Mouse (Mus musculus): ENCODE measurements around the gene Tspan9. TPM values are rescaled to one million over a fixed set of nuclear protein-coding genes. Genes with fewer than 3 reads are reported as not detected.

Gene Tspan9
- polyA plus RNA-seq, 1 experiment from 2014 or later: 71.7 TPM

- Histone ChIP-seq H3K9ac (replicated peaks; ENCODE audit: low read length) (no peak overlapping the region), H3K27ac (replicated peaks; ENCODE audit: low read depth, low read length) (no peak overlapping the region), H3K4me2 (ENCODE audit: low read depth, low read length) (no peak overlapping the region), H3K9me3 (replicated peaks; ENCODE audit: control insufficient read depth, low read length) (no peaks in the 10 kb centered on the region), H3K4me1 (ENCODE audit: control insufficient read depth, insufficient read depth, low read length) (no peaks in the 10 kb centered on the region), H3K27me3 (ENCODE audit: control insufficient read depth, insufficient read depth, low read length) (no peaks in the 10 kb centered on the region), H3K4me3 (ENCODE audit: low read depth, low read length) (no peak overlapping the region), H3K36me3 (replicated peaks; ENCODE audit: control insufficient read depth, insufficient read depth, low read depth, low read length) (no peaks in the 10 kb centered on the region)
- no peak for DNase-seq (ENCODE audit: low spot score)
- ATAC-seq (replicated peaks; ENCODE audit: insufficient number of reproducible peaks, low FRiP score, low TSS enrichment, low read depth): no peak
- 92% methylated on average over 14 of the region's 14 CpGs for WGBS
Observed at GRCm38 (mm10) chr6:127987374-127987773, 156.0 kb downstream of the Tspan9 start.

GRCm38 (mm10) chr6:127986357-127986756 lies 157.0 kb downstream of the Tspan9 start:
- no peak overlapping the region for H3K9ac ChIP-seq (replicated peaks; ENCODE audit: low read length)
- no peak overlapping the region for H3K4me2 ChIP-seq (ENCODE audit: low read depth, low read length)
- no peaks in the 10 kb centered on the region for H3K27me3 ChIP-seq (ENCODE audit: control insufficient read depth, insufficient read depth, low read length)
- 44% methylated on average over 9 of the region's 9 CpGs for WGBS
- H3K27ac ChIP-seq (replicated peaks; ENCODE audit: low read depth, low read length): no peak overlapping the region
- H3K36me3 ChIP-seq (replicated peaks; ENCODE audit: control insufficient read depth, insufficient read depth, low read depth, low read length): no peaks in the 10 kb centered on the region
- H3K4me1 ChIP-seq (ENCODE audit: control insufficient read depth, insufficient read depth, low read length): no peaks in the 10 kb centered on the region
- no peak for ATAC-seq (replicated peaks; ENCODE audit: insufficient number of reproducible peaks, low FRiP score, low TSS enrichment, low read depth)
- H3K9me3 ChIP-seq (replicated peaks; ENCODE audit: control insufficient read depth, low read length): no peaks in the 10 kb centered on the region
- no peak overlapping the region for H3K4me3 ChIP-seq (ENCODE audit: low read depth, low read length)
- no peak for DNase-seq (ENCODE audit: low spot score)

- Histone ChIP-seq H3K27ac (replicated peaks; ENCODE audit: low read depth, low read length) (no peak overlapping the region), H3K4me2 (ENCODE audit: low read depth, low read length) (no peak overlapping the region), H3K36me3 (replicated peaks; ENCODE audit: control insufficient read depth, insufficient read depth, low read depth, low read length) (no peaks in the 10 kb centered on the region), H3K9ac (replicated peaks; ENCODE audit: low read length) (no peak overlapping the region), H3K9me3 (replicated peaks; ENCODE audit: control insufficient read depth, low read length) (no peaks in the 10 kb centered on the region), H3K27me3 (ENCODE audit: control insufficient read depth, insufficient read depth, low read length) (no peaks in the 10 kb centered on the region), H3K4me1 (ENCODE audit: control insufficient read depth, insufficient read depth, low read length) (no peaks in the 10 kb centered on the region), H3K4me3 (ENCODE audit: low read depth, low read length) (no peak overlapping the region)
- ATAC-seq (replicated peaks; ENCODE audit: insufficient number of reproducible peaks, low FRiP score, low TSS enrichment, low read depth) (no peak), DNase-seq (ENCODE audit: low spot score) (no peak)
- 66% methylated on average over 8 of the region's 8 CpGs for WGBS
Observed at GRCm38 (mm10) chr6:127981176-127981575, 162.2 kb downstream of the Tspan9 start.

GRCm38 (mm10) chr6:127980381-127981045 lies 162.9 kb downstream of the Tspan9 start:
- Histone ChIP-seq H3K4me1 (ENCODE audit: control insufficient read depth, insufficient read depth, low read length) (no peaks in the 10 kb centered on the region), H3K27ac (replicated peaks; ENCODE audit: low read depth, low read length) (no peak overlapping the region), H3K27me3 (ENCODE audit: control insufficient read depth, insufficient read depth, low read length) (no peaks in the 10 kb centered on the region), H3K4me3 (ENCODE audit: low read depth, low read length) (no peak overlapping the region), H3K36me3 (replicated peaks; ENCODE audit: control insufficient read depth, insufficient read depth, low read depth, low read length) (no peaks in the 10 kb centered on the region), H3K4me2 (ENCODE audit: low read depth, low read length) (no peak overlapping the region), H3K9me3 (replicated peaks; ENCODE audit: control insufficient read depth, low read length) (no peaks in the 10 kb centered on the region), H3K9ac (replicated peaks; ENCODE audit: low read length) (no peak overlapping the region)
- DNase-seq (ENCODE audit: low spot score) (no peak), ATAC-seq (replicated peaks; ENCODE audit: insufficient number of reproducible peaks, low FRiP score, low TSS enrichment, low read depth) (no peak)
- WGBS: 69% methylated on average over 11 of the region's 11 CpGs

- no peak overlapping the region for H3K4me2 ChIP-seq (ENCODE audit: low read depth, low read length)
- H3K4me1 ChIP-seq (ENCODE audit: control insufficient read depth, insufficient read depth, low read length): no peaks in the 10 kb centered on the region
- no peaks in the 10 kb centered on the region for H3K36me3 ChIP-seq (replicated peaks; ENCODE audit: control insufficient read depth, insufficient read depth, low read depth, low read length)
- no peaks in the 10 kb centered on the region for H3K9me3 ChIP-seq (replicated peaks; ENCODE audit: control insufficient read depth, low read length)
- DNase-seq (ENCODE audit: low spot score): no peak
- H3K27ac ChIP-seq (replicated peaks; ENCODE audit: low read depth, low read length): no peak overlapping the region
- H3K4me3 ChIP-seq (ENCODE audit: low read depth, low read length): no peak overlapping the region
- WGBS: 93% methylated on average over 5 of the region's 5 CpGs
- no peaks in the 10 kb centered on the region for H3K27me3 ChIP-seq (ENCODE audit: control insufficient read depth, insufficient read depth, low read length)
- no peak overlapping the region for H3K9ac ChIP-seq (replicated peaks; ENCODE audit: low read length)
- ATAC-seq (replicated peaks; ENCODE audit: insufficient number of reproducible peaks, low FRiP score, low TSS enrichment, low read depth): no peak
Observed at GRCm38 (mm10) chr6:127979831-127980230, 163.6 kb downstream of the Tspan9 start.

- H3K4me2 ChIP-seq (ENCODE audit: low read depth, low read length): no peak overlapping the region
Observed at GRCm38 (mm10) chr6:127978941-127979340, 164.5 kb downstream of the Tspan9 start.

GRCm38 (mm10) chr6:127976695-127977094 lies 166.7 kb downstream of the Tspan9 start:
- Histone ChIP-seq H3K9me3 (replicated peaks; ENCODE audit: control insufficient read depth, low read length) (no peaks in the 10 kb centered on the region), H3K27me3 (ENCODE audit: control insufficient read depth, insufficient read depth, low read length) (no peaks in the 10 kb centered on the region), H3K36me3 (replicated peaks; ENCODE audit: control insufficient read depth, insufficient read depth, low read depth, low read length) (no peaks in the 10 kb centered on the region), H3K4me1 (ENCODE audit: control insufficient read depth, insufficient read depth, low read length) (no peaks in the 10 kb centered on the region), H3K4me2 (ENCODE audit: low read depth, low read length) (no peak overlapping the region), H3K27ac (replicated peaks; ENCODE audit: low read depth, low read length) (no peak overlapping the region), H3K4me3 (ENCODE audit: low read depth, low read length) (no peak overlapping the region), H3K9ac (replicated peaks; ENCODE audit: low read length) (no peak overlapping the region)
- 85% methylated on average over 6 of the region's 6 CpGs for WGBS
- DNase-seq (ENCODE audit: low spot score) (no peak), ATAC-seq (replicated peaks; ENCODE audit: insufficient number of reproducible peaks, low FRiP score, low TSS enrichment, low read depth) (no peak)

More at GRCm38 (mm10) chr6:127978941-127979340, 164.5 kb downstream of the Tspan9 start:
- no peaks in the 10 kb centered on the region for H3K27me3 ChIP-seq (ENCODE audit: control insufficient read depth, insufficient read depth, low read length)
- no peak for ATAC-seq (replicated peaks; ENCODE audit: insufficient number of reproducible peaks, low FRiP score, low TSS enrichment, low read depth)
- H3K4me3 ChIP-seq (ENCODE audit: low read depth, low read length): no peak overlapping the region
- H3K9me3 ChIP-seq (replicated peaks; ENCODE audit: control insufficient read depth, low read length): no peaks in the 10 kb centered on the region
- H3K4me1 ChIP-seq (ENCODE audit: control insufficient read depth, insufficient read depth, low read length): no peaks in the 10 kb centered on the region
- 82% methylated on average over 20 of the region's 20 CpGs for WGBS
- H3K9ac ChIP-seq (replicated peaks; ENCODE audit: low read length): no peak overlapping the region
- DNase-seq (ENCODE audit: low spot score): no peak
- H3K27ac ChIP-seq (replicated peaks; ENCODE audit: low read depth, low read length): no peak overlapping the region
- H3K36me3 ChIP-seq (replicated peaks; ENCODE audit: control insufficient read depth, insufficient read depth, low read depth, low read length): no peaks in the 10 kb centered on the region

GRCm38 (mm10) chr6:127974000-127974399 lies 169.4 kb downstream of the Tspan9 start:
- H3K4me1 ChIP-seq (ENCODE audit: control insufficient read depth, insufficient read depth, low read length): no peaks in the 10 kb centered on the region
- H3K27ac ChIP-seq (replicated peaks; ENCODE audit: low read depth, low read length): no peak overlapping the region

More at GRCm38 (mm10) chr6:127974000-127974399, 169.4 kb downstream of the Tspan9 start:
- Histone ChIP-seq H3K9me3 (replicated peaks; ENCODE audit: control insufficient read depth, low read length) (no peaks in the 10 kb centered on the region), H3K4me2 (ENCODE audit: low read depth, low read length) (no peak overlapping the region), H3K36me3 (replicated peaks; ENCODE audit: control insufficient read depth, insufficient read depth, low read depth, low read length) (no peaks in the 10 kb centered on the region), H3K27me3 (ENCODE audit: control insufficient read depth, insufficient read depth, low read length) (no peaks in the 10 kb centered on the region), H3K9ac (replicated peaks; ENCODE audit: low read length) (no peak overlapping the region), H3K4me3 (ENCODE audit: low read depth, low read length) (no peak overlapping the region)
- ATAC-seq (replicated peaks; ENCODE audit: insufficient number of reproducible peaks, low FRiP score, low TSS enrichment, low read depth): no peak
- WGBS: 55% methylated on average over 9 of the region's 9 CpGs
- peak; percentile 9 for DNase-seq (ENCODE audit: low spot score)
